Mouse (Mus musculus): ENCODE data around the gene Lrriq4.
"Not testable (repeated sequence)": the region's sequence is repeated elsewhere in the genome, so short reads cannot be mapped to it uniquely, and the experiment has no call there.

Gene Lrriq4

DNA sequence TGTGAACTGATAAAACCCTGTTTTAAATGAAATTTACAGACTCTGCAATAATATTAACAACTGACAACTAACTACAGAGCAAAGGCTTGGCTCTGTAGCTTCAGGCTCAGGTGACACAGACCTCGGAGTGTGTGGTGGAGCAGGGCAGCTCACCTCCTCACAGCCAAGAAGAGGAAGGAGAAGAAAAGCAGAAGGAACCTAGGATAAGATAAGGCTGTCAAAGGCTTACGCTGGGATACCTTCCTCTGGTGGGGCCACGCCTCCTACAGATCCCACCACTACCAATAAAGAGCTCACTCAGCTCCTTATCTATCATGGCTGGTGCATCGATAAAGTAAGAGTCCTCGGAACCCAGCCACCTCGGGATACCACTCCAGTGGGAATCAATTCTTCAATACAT is 38.9 kb downstream of the Lrriq4 start:
- no peak for DNase-seq (ENCODE audit: low spot score in 2 of 2)

DNA sequence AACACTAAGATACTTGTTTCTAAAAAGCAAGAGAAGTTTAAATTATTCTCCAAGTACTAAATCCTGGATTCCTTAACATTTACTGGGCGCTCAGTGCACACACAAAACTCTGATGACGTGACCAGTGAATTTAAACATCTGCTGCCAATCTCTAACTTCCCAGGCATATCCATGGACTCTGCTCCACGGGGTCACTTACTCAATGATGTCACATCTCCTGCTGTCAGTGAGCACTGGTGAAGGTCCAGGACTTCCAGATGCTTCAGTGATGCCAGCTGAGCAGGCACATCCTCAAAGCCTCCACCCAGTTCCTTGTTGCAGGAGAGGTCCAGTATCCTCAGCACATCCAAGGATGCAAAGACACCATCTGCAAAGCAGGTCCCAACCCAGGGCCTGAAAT is 42.9 kb downstream of the Lrriq4 start:
- no peak for DNase-seq (ENCODE audit: low spot score in 2 of 2)

DNA sequence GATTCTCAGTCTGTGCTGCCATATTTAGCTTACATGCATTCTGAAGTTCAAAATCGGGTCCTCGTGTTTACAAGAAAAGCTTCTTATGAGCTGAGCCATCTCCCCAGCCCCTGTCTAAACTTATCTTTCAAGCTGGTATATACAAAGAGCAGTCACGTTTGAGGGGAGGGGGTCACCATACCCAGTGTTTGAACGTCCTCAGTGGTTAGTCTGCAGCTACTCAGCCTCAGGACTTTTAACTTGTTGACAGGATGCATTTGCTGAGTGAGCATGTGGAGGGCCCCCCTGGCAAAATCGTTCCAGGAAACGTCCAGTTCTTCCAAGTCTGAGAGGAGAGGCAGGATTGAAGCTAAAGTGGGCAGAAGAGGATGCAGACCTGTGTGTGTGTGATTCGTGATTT is 46.7 kb downstream of the Lrriq4 start:
- no peak for DNase-seq (ENCODE audit: low spot score in 2 of 2)

DNA sequence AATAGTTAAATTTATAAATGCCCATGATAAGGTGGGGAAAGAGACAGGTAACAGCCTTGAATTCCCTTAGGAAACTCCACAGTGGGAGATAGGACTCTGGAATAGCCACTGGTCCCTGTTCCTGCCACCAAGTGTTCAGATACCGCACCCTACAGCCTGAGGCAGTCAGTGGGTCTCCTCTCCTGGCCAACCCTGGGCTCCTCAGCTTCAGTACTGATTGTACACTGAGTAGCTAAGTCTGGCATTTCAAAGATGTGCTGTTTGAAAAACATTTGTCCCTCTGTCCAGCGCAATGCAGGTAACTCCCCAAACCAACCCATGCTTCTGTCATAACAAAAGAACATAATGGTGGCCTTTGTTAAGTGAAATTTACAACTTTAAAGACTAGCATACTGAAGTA is 51.4 kb downstream of the Lrriq4 start:
- no peak for DNase-seq (ENCODE audit: low spot score in 2 of 2)

DNA sequence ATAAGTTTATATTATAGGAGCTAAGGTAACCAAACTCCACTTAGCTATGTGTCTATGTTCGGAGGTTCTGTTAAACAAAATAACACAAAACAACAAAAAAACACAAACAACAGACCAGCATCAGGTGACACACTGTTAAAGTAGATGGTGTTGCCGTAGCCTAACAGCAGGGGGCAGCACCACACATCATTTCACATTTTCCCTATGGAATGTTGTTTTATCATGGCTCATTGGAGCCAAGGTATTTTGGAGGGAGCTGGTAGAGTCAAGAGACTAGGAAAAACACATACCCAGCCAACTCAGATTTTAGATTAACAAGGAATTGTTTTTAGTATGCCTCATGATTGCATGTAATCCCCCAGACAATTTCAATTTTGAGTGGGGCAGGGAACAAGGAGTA is 52.0 kb downstream of the Lrriq4 start:
- DNase-seq (ENCODE audit: low spot score in 2 of 2): peak; percentile 56 to 73

DNA sequence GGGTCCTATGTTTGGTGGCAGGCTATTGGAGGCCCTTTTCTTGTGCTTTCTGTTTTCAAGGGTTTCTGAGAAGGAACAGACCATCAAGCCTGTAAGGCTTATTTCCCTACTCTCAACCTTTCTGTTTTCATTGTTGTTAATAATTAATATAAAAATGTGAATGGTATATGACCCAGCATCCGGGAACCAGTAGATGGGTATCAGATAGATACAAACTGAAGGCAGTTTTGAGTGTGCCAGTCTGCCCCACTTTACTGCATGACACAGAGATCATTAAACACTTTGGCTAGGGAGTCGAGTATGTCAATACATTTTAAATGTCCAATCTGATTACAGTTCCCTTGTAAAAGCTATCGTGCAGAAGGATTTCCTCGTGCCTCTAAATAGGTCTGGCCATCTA is 53.6 kb downstream of the Lrriq4 start:
- DNase-seq (ENCODE audit: low spot score in 2 of 2): no peak

DNA sequence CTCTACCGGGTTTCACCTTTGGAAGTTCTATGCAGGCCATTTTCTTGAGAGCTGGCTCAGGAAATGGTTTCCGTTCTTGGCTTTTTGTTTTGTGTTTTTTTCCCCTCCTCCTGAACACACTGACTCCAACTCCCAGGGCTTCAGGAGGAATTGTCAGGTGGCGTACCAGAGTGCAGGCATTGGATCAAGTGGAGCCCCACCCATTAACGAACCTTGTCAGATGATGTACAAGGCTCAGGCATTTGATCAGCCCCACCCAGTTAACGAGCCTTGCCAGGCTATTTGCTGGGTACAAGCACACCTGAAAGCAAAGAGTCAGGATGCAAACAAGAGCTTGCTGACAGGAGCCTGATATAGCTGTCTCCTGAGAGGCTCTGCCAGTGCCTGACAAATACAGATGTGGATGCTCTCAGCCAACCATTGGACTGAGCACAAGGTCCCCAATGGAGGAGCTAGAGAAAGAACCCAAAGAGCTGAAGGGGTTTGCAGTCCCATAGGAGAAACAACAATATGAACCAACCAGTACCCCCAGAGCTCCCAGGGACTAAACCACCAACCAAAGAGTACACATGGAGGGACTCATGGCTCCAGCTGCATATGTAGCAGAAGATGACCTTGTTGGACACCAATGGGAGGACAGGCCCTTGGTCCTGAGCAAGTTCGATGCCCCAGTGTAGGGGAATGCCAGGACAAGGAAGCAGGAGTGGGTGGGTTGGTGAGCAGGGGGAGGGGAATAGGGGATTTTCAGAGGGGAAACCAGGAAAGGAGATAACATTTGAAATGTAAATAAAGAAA is 55.6 kb downstream of the Lrriq4 start, which contains the start of gene Lrrc31:
Gene Lrrc31 (minus strand): TSS at position 133 of the 795 bp plus-strand sequence.
- DNase-seq (ENCODE audit: low spot score in 2 of 2): not testable (repeated sequence)

DNA sequence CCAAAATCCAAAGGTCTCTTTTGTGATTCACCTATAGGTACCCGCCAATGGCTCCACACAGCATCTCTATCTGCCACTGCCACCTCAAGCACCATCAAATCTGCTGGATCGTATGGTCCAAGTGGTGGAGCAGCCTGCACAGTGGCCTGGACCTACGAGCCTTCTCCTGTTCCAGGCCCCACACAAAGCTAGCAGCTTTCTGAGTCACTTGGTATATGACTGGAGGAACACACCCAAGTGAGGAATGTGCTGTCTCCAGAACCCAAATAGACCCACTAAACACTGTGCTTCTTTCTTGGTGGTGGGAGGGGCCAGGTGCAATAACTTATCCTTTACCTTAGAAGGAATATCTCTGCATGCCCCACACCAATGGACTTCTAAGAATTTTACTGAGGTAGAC is 61.7 kb downstream of the Lrriq4 start:
- no peak for DNase-seq (ENCODE audit: low spot score in 2 of 2)

DNA sequence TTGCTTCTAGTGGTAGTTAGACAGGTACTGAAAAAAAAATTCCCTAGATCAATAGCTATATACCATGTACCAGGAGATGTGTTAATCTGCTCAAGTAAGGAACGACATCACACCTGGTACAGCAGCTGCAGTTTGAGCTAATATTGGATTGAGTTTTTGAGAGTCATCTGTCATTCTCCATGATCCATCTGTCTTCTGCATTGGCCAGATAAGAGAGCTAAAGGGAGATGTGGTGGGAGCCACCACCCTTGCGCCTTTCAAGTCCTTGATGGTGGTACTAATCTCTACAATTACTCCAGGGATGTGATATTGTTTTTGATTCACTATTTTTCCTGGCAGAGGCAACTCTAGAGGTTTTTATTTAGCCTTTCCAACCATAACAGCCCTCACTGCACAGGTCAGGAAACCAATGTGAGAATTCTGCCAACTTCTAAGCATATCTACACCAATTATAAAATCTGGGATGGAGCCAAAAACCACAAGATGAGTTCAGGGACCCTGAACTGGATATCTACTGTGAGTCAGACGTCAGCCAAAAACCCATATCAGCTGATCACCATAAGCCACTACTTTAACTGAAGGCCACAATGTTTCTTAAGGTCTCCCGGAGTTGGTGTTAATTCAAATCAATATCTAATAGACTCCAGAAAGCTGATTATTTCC is 62.4 kb downstream of the Lrriq4 start:
- DNase-seq (ENCODE audit: low spot score in 2 of 2): no peak

DNA sequence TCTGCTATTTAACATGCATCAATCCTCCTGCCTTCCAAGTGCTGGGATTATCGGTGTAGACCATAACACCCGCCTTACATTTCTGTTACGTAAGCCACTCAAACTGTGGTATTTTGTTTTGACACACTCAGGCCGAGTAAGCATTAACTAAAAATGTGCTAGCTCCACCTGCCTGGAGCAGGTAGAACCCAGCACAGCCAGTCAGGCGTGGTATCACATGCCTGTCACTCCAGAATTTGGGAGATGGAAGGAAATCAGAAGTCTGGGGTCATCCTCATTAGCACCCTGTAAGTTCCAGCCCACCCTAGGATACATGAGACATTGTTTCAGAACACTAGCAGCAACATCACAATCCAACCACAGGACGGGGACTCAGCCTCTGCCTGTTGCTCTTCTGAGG is 65.9 kb downstream of the Lrriq4 start:
- no peak for DNase-seq (ENCODE audit: low spot score in 2 of 2)

DNA sequence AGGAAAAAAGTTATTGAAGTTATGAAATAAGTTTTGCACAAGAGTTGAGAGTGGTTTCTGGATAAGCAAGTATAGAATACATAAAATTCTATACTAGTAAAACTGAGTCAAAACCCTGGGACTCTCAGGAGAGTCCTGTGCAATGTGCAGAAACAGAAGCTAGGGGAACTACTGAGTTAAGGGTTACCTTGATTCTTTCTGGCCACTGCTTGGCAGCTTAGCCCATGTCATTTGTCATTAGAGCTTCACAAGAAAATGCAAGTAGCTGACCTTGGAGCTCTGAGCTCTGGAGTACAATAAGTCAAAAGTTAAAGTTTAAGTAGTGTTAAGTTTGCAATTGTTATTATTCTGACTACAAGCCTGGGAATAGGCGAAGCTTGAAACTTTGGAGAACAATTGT is 69.0 kb downstream of the Lrriq4 start:
- no peak for DNase-seq (ENCODE audit: low spot score in 2 of 2)

DNA sequence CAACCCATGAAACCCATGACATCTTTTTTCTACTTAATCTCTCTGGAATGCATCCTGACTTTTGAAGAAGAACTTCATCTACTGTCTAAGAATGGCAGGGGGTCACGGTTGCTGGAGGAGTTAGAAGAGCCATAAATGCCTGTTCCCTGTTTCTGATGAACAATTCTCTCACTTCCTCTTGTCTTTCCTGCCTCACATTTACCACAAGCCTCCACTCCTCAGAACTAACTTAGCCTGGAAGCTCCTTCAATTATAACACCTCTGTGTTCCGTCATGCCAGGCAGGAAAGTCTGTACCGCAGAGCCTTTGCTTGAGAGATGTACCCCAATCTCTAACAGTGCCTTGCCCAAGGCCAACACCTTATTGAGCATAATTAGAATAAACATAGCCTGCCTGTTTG is 74.3 kb downstream of the Lrriq4 start:
- no peak for DNase-seq (ENCODE audit: low spot score in 2 of 2)
